Mouse (Mus musculus) forelimb bud, embryonic 11.5 days (tissue): ENCODE data around the gene Gorasp2.

Experiments used
- DNase-seq: peaks from one replicate; pipeline ENCODE4 v3.0.0-alpha.2; 2012; ENCODE audit warnings: low read depth, low spot score

The Gorasp2 gene

DNA sequence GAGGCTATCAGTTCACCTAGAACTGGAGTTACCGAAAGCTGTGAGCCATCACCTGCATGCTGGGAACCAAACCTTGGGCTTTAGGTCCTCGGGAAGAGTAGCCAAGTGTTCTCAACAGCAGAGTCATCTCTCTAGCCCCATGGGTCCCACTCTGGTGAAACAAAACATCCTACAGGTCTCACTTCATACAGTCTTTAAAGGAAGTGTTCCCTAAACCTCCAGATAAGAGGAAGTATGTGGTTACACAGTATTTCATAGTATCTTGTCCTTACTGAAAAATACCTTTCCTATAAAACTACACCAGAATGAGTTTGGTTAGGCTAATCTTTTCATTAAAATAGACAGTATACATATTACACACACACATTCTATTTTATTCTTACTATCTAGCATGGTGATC, 81.2 kb downstream of the Gorasp2 start:
- no peak for DNase-seq

DNA sequence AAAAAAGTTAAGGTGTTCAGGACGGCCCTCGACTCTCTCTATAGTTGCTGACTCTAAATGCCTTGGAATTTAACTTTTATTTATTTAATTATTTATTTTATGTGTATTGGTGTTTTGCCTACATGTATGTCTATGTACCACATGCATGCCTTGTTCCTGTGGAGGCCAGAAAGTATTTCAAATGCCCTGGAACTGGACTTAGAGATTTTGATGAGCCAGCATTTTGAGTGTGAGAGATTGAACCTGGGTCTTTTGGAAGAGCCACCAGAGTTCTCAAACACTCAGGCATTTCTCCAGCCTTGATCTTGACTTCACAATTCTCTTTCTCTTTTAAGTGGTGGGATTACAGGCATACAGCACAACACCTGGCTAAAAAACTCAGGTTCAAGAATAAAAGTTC, 90.3 kb downstream of the Gorasp2 start:
- no peak for DNase-seq

DNA sequence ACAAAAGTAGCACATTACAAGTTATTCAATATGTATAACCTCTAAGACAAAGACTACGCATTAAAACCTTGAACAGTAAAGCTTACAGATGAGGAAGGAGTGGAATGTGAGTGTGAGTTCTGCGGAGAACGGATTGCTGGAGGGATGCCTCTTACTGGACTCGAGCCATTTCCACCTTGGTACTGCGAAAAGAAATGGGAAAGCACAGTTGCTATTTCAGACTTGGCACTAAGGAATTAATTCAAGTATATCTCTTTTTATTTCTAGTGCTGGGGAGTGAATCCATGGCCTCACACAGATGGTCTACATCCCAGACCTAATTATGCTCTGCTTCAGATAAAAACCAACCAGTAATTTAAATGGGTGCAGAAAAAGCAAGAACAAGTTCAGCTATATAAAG, 90.8 kb downstream of the Gorasp2 start:
- DNase-seq: no peak
